Mouse (Mus musculus): ENCODE results near the gene Fam198a. TPM values are rescaled to one million over a fixed set of nuclear protein-coding genes. Genes with fewer than 3 reads are reported as not detected.

The Fam198a gene
- polyA plus RNA-seq, 1 experiment from 2014 or later: 1.6 TPM

GRCm38 (mm10) chr9:122024419-122024818 lies 73.6 kb downstream of the Fam198a start:
- Histone ChIP-seq H3K4me2 (replicated peaks; ENCODE audit: low read depth, low read length) (no peak overlapping the region), H3K9ac (replicated peaks; ENCODE audit: low read depth) (no peak overlapping the region), H3K4me1 (ENCODE audit: insufficient read depth, low read depth, low read length) (peaks cover 13% of the 10 kb centered on the region; the same call in 1 of the 2 replicates), H3K4me3 (ENCODE audit: low read depth, low read length) (no peak overlapping the region), H3K36me3 (ENCODE audit: insufficient read depth, low read length) (no peaks in the 10 kb centered on the region), H3K27me3 (replicated peaks; ENCODE audit: insufficient read depth, low read length) (no peaks in the 10 kb centered on the region), H3K27ac (ENCODE audit: low read length) (no peak overlapping the region; the same call in 1 of the 2 replicates), H3K9me3 (ENCODE audit: low read length) (no peaks in the 10 kb centered on the region)
- DNase-seq (ENCODE audit: low spot score): no peak
- 94% methylated on average over 6 of the region's 6 CpGs for WGBS
- TF ChIP-seq CTCF (IDR thresholded peaks at IDR 0.05): no peak
- no peak for TF ChIP-seq EP300 (IDR thresholded peaks at IDR 0.05)
- ATAC-seq: no peak

- no peak overlapping the region for H3K9ac ChIP-seq (replicated peaks; ENCODE audit: low read depth)
- H3K9me3 ChIP-seq (ENCODE audit: low read length): no peaks in the 10 kb centered on the region
- ATAC-seq (no peak), DNase-seq (ENCODE audit: low spot score) (no peak)
- WGBS: 58% methylated on average over 7 of the region's 7 CpGs
- H3K27me3 ChIP-seq (replicated peaks; ENCODE audit: insufficient read depth, low read length): no peaks in the 10 kb centered on the region
- no peak overlapping the region for H3K4me2 ChIP-seq (replicated peaks; ENCODE audit: low read depth, low read length)
- H3K4me1 ChIP-seq (ENCODE audit: insufficient read depth, low read depth, low read length): peaks cover 13% of the 10 kb centered on the region; the same call in 1 of the 2 replicates
- no peak overlapping the region for H3K4me3 ChIP-seq (ENCODE audit: low read depth, low read length)
- no peak overlapping the region for H3K27ac ChIP-seq (ENCODE audit: low read length)
- TF ChIP-seq EP300 (IDR thresholded peaks at IDR 0.05) (no peak), CTCF (IDR thresholded peaks at IDR 0.05) (no peak)
- H3K36me3 ChIP-seq (ENCODE audit: insufficient read depth, low read length): no peaks in the 10 kb centered on the region
These were observed 75.2 kb downstream of the Fam198a start for GRCm38 (mm10) chr9:122025855-122026590.

GRCm38 (mm10) chr9:122027081-122027913 lies 76.5 kb downstream of the Fam198a start:
- Histone ChIP-seq H3K9ac (replicated peaks; ENCODE audit: low read depth) (no peak overlapping the region), H3K4me1 (ENCODE audit: insufficient read depth, low read depth, low read length) (peaks cover 13% of the 10 kb centered on the region; the same call in 1 of the 2 replicates), H3K27ac (ENCODE audit: low read length) (peak overlapping the region; percentile 81), H3K9me3 (ENCODE audit: low read length) (no peaks in the 10 kb centered on the region), H3K36me3 (ENCODE audit: insufficient read depth, low read length) (no peaks in the 10 kb centered on the region), H3K4me3 (ENCODE audit: low read depth, low read length) (no peak overlapping the region), H3K27me3 (replicated peaks; ENCODE audit: insufficient read depth, low read length) (no peaks in the 10 kb centered on the region), H3K4me2 (replicated peaks; ENCODE audit: low read depth, low read length) (no peak overlapping the region)
- TF ChIP-seq CTCF (IDR thresholded peaks at IDR 0.05) (no peak), EP300 (IDR thresholded peaks at IDR 0.05) (peak; percentile 90)
- peak; percentile 56 for ATAC-seq
- peak; percentile 59 for DNase-seq (ENCODE audit: low spot score)
- 57% methylated on average over 6 of the region's 6 CpGs for WGBS

GRCm38 (mm10) chr9:122027914-122028745 lies 77.3 kb downstream of the Fam198a start:
- Histone ChIP-seq H3K9me3 (ENCODE audit: low read length) (no peaks in the 10 kb centered on the region), H3K27me3 (replicated peaks; ENCODE audit: insufficient read depth, low read length) (no peaks in the 10 kb centered on the region), H3K4me3 (ENCODE audit: low read depth, low read length) (no peak overlapping the region), H3K4me1 (ENCODE audit: insufficient read depth, low read depth, low read length) (peaks cover 13% of the 10 kb centered on the region; the same call in 1 of the 2 replicates), H3K36me3 (ENCODE audit: insufficient read depth, low read length) (no peaks in the 10 kb centered on the region), H3K4me2 (replicated peaks; ENCODE audit: low read depth, low read length) (no peak overlapping the region), H3K9ac (replicated peaks; ENCODE audit: low read depth) (no peak overlapping the region), H3K27ac (ENCODE audit: low read length) (peak overlapping the region; percentile 81)
- TF ChIP-seq EP300 (IDR thresholded peaks at IDR 0.05) (peak; percentile 99), CTCF (IDR thresholded peaks at IDR 0.05) (no peak)
- DNase-seq (ENCODE audit: low spot score): peak; percentile 82
- WGBS: 44% methylated on average over 11 of the region's 11 CpGs
- peak; percentile 83 for ATAC-seq

GRCm38 (mm10) chr9:122029765-122030164 lies 79.0 kb downstream of the Fam198a start:
- Histone ChIP-seq H3K9ac (replicated peaks; ENCODE audit: low read depth) (no peak overlapping the region), H3K4me2 (replicated peaks; ENCODE audit: low read depth, low read length) (no peak overlapping the region), H3K27me3 (replicated peaks; ENCODE audit: insufficient read depth, low read length) (no peaks in the 10 kb centered on the region), H3K4me3 (ENCODE audit: low read depth, low read length) (no peak overlapping the region), H3K36me3 (ENCODE audit: insufficient read depth, low read length) (no peaks in the 10 kb centered on the region), H3K4me1 (ENCODE audit: insufficient read depth, low read depth, low read length) (peaks cover 6% of the 10 kb centered on the region; the same call in 1 of the 2 replicates), H3K9me3 (ENCODE audit: low read length) (no peaks in the 10 kb centered on the region), H3K27ac (ENCODE audit: low read length) (0 out of 2 replicates have a peak overlapping the region, but pooled peaks have one; percentile 26)
- TF ChIP-seq CTCF (IDR thresholded peaks at IDR 0.05) (no peak), EP300 (IDR thresholded peaks at IDR 0.05) (no peak)
- DNase-seq (ENCODE audit: low spot score) (no peak), ATAC-seq (no peak)
- 80% methylated on average over 7 of the region's 7 CpGs for WGBS

Other genes starting within 250 kb of the Fam198a start
- 6.1 and 7.7 TPM in 2 replicates for gene Sec22c, start 245.5 kb upstream of the Fam198a start, polyA plus RNA-seq (2015; fragmentation: Nextera tagmentation; extraction: Ambion mirVana)
- 79.7 and 104 TPM in 2 replicates for gene Ss18l2, start 240.7 kb upstream of the Fam198a start, polyA plus RNA-seq (2015; fragmentation: Nextera tagmentation; extraction: Ambion mirVana)
- gene Nktr, start 231.8 kb upstream of the Fam198a start, polyA plus RNA-seq (2015; fragmentation: Nextera tagmentation; extraction: Ambion mirVana): 43.6 and 51.3 TPM in 2 replicates
- 10.7 and 11.2 TPM in 2 replicates for gene Zfp651, start 191.7 kb upstream of the Fam198a start, polyA plus RNA-seq (2015; fragmentation: Nextera tagmentation; extraction: Ambion mirVana)
- 0.05 TPM in 1 of 2 replicates, not detected in the other for gene Klhl40, start 173.4 kb upstream of the Fam198a start, polyA plus RNA-seq (2015; fragmentation: Nextera tagmentation; extraction: Ambion mirVana)
- 0.73 and 1.0 TPM in 2 replicates for gene Hhatl, start 158.5 kb upstream of the Fam198a start, polyA plus RNA-seq (2015; fragmentation: Nextera tagmentation; extraction: Ambion mirVana)
- gene Ccdc13, start 111.5 kb upstream of the Fam198a start, polyA plus RNA-seq (2015; fragmentation: Nextera tagmentation; extraction: Ambion mirVana): 1.8 and 2.0 TPM in 2 replicates
- gene Higd1a, start 92.6 kb upstream of the Fam198a start, polyA plus RNA-seq (2015; fragmentation: Nextera tagmentation; extraction: Ambion mirVana): 164 and 206 TPM in 2 replicates
- gene Ackr2, start 52.6 kb upstream of the Fam198a start, polyA plus RNA-seq (2015; fragmentation: Nextera tagmentation; extraction: Ambion mirVana): 14.8 and 16.2 TPM in 2 replicates
- gene Cyp8b1, start 34.7 kb upstream of the Fam198a start, polyA plus RNA-seq (2015; fragmentation: Nextera tagmentation; extraction: Ambion mirVana): 0.10 and 0.18 TPM in 2 replicates
- gene Pomgnt2, start 46.1 kb downstream of the Fam198a start, polyA plus RNA-seq (2015; fragmentation: Nextera tagmentation; extraction: Ambion mirVana): 4.3 and 5.6 TPM in 2 replicates
- gene Snrk, start 166.3 kb downstream of the Fam198a start, polyA plus RNA-seq (2015; fragmentation: Nextera tagmentation; extraction: Ambion mirVana): 93.6 and 100 TPM in 2 replicates

Data from lung, postnatal 0 days (tissue).